Mouse (Mus musculus) gastrocnemius, adult 18-20 months (tissue): Measurements from ENCODE around the gene Rps6ka1. TPM values are rescaled to one million over a fixed set of nuclear protein-coding genes. Genes with fewer than 3 reads are reported as not detected.

Experiments
- DNase-seq: peaks from one replicate; pipeline ENCODE4 v3.0.0; 2021; ENCODE audit warnings: low spot score
- total RNA-seq, 2 experiments: library from RNA; stranded (reverse); gene quantifications; 2 replicates each; pipeline ENCODE4 v1.2.3; 2021

Rps6ka1 gene
- total RNA-seq, 2 experiments from 2014 or later = 4.8 to 5.0 TPM

DNA sequence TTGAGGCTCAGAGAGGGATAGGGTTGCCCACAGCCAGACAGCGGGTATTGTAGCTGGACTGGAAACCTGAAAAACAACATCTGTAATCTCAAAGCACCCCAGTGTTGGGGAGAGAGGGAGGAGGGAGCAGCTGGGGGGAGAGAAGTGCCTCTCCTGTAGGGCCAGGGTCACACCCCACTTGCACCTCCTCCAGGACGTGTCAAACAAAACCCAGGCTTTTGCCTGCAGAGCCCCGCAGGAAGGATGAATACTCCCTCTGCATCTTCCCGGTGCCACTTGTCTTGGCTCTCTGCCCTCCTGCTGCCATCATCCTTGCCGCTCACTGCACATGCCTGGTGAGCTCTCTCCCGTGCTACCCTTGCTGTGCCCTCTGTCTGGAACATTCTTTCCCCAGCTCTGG, 10.6 kb upstream of the Rps6ka1 start:
- DNase-seq = no peak

DNA sequence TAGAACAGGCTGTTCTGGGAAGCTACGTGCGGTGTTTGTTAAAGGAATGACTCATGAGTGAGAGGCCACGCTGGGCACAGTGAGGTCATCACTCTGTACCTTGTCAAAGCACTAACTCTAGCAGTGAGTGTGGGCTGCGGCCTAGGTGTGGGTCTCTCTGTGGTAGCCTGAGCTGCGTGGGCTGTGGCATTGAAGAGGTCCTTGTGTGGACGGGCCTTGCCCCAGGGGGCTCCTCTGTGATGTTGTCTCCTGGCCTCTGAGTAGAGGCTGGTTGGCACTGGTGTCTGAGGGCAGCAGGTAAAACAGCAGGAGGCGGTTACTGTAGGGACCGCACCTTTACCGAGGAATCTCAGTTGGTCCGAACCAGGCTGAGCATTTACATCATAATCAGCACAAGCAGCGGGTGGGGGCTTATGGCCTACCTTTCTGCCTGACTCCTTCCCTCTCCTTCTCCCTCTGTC, 9.9 kb upstream of the Rps6ka1 start:
- DNase-seq = no peak

DNA sequence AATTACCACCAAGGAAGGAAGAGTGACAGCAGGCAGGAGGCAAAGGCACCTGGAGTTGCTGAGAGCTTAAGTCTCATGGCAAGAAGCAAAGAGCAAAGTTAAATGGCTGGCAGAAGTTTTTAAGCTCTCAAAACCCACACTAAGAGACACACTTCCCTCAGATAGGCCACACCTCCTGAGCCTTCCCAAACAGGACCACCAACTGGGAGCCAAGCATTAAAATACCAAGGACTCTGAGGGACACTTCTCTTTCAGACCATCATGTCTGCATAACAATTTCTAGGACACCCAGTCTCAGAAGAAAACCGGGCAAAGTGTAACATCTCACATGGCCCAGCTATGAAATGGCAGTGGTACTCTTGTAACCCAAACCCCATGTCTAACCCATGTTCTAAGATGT, 9.4 kb upstream of the Rps6ka1 start:
- DNase-seq = no peak

DNA sequence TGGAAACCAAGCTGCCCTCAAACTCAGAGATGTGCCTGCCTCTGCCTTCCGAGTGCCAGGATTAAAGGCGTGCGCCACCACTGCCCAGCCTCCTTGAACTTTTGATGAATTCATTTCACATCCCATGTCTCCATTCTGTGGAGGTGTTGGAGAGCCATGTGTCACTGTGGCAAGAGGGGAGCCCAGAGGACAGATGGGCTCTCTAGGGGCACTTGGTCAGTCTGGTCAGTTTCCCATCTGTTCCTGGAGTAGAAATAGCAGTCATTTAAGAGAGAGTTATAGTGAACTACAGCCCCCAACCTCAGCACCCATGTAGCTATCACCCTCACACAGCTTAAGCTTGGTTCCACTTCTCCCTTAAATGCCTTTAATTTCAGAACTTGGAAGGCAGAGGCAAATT, 8.4 kb upstream of the Rps6ka1 start:
- no peak for DNase-seq

DNA sequence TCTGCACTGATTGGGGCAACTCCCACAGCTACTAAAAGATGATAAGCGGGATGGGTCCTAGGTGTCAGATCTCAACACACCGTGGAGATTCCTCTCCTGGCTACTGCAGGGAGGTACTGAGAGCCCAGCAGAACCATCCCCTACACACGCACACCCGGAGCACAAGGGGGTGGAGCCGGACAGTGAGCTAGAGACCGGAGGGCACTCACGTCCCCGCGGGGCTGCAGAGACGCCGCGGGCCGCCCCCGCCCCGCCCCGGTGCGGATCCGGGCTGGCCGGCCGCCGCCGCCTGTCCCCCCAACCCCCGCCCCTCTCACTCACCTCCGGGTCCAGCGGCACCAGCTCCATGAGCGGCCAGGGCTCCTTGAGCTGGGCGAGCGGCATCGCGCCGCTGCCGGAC, 348 bp downstream of the Rps6ka1 start:
- DNase-seq = no peak

DNA sequence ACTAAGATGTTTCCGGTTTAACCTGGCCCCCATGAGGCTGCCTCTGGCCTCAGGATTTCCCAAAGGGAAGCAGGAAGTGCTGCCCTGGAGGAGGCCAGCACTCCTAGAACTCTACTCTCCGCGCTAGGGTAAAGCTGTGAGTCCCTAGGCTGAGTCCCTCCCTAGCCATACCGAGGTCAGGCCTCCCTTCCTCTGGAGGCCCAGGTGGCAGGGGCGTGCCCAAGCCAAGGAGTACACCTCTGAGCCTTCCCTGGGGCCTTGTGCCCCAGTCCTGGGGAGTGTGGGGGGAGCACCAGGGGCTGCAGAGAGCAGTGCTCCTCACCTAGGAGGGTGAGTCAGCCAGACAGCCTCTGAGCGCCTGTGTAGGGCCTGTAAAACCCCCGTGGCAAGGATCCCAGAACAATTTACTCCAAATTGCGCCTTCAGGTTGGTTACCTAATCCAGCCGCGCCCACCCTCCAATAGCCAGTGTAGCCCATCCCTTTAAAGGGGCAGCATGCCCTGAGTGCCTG, 1.6 kb downstream of the Rps6ka1 start:
- DNase-seq = no peak

DNA sequence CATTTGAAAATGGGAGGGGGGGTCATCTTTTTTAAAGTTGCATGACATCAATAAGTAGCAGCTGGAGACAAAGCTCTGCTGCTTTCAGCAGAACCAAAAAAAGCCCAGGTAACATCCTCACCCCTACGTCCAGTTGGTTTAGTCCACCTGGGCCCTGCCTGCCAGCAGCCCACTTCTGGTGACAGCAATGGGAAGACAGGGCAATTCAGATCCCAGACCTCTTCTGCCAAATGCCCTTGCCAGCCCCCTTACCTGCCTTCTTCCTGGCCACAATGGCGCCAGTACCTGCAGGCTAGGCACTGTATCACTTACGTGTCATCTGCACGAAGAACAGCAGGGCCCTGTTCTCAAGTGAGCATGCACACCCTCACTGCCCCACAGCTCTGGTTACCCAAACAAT, 2.3 kb downstream of the Rps6ka1 start:
- DNase-seq = no peak

DNA sequence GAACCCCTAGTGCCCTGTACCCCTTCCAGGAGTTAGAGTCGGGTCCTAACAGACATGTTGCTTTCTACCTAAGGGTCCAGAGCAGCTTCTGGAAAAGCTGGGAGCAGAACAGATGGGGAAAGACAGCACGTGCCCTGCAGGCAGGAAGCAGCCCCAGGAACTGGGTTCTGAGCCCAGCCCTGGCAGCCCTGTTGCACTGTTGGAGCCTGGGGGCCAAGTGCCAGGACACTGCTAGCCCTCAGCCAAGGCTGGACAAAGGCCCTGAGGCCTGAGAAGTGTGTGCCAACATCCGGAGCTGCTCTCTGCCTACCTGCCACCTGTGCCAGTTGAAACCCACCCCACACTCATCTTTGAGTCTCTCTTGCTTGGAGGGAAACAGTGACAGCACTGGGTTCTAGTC, 2.7 kb downstream of the Rps6ka1 start:
- no peak for DNase-seq

DNA sequence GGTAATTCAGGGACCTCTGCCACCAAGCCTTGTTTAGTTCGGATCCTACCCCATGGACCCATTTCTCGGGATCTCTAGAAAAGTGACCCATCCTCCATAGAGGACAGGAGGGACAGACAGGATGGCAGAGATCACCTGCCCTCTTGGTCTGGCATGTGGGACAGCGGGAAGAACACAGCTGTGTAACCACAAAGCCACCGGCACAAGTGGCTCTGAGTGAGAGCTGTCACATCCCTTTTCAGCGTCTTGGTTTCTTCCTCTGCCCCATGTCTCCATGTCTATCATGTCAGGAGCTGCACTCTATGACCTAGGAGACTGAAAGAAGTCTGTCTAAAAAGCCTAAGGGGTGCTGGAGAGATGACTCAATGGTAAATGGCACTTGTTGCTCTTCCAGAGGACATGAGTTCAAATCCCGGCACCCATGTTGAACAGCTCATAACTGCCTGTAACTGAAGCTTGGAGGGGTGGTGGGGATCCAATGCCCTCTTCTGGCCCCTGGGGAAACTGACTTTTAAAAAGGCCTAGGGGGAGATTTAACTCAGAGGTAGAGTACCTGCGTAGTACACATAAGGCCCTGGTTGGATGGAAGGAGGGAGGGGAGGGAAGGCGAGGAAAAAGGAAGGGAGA, 3.4 kb downstream of the Rps6ka1 start:
- DNase-seq = no peak

DNA sequence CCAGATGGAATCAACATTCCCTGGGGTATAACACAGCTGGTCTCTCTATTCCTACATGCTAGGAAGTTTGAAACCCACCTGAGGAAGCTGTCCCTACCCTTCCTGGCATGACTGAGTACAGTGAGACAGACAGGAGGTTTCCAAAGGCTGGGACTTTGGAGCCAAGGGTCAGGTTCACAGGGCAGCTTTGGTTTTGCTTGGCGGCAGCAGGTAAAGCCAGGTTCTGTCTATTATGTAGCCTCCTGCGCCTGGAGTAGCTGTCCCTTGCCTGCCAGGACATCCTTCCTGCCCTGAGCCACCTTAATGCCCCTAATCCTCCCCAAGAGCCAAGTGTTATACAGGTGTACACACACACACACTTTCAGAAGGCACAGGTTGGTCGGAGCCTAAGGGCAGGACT, 5.7 kb downstream of the Rps6ka1 start:
- DNase-seq = no peak

DNA sequence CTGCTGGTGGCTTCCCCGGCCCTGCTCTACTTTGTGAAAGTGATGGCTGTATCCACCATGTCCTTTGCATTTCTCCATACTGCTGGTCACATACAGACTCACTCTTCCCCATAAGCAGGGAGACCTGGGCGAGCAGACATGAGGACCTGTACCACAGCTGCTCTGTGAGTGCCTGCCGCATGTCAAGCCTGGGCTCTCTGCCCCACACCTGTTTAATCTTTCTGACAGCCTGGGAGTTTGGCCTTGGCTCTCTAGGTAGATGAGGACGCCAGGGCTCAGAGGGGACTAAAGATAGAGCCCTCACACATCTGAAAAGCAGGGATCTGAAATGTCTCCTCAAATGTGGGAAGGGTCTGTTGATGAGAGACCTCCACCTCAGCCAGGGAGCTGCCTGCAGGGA, 6.2 kb downstream of the Rps6ka1 start:
- DNase-seq = peak; percentile 58

DNA sequence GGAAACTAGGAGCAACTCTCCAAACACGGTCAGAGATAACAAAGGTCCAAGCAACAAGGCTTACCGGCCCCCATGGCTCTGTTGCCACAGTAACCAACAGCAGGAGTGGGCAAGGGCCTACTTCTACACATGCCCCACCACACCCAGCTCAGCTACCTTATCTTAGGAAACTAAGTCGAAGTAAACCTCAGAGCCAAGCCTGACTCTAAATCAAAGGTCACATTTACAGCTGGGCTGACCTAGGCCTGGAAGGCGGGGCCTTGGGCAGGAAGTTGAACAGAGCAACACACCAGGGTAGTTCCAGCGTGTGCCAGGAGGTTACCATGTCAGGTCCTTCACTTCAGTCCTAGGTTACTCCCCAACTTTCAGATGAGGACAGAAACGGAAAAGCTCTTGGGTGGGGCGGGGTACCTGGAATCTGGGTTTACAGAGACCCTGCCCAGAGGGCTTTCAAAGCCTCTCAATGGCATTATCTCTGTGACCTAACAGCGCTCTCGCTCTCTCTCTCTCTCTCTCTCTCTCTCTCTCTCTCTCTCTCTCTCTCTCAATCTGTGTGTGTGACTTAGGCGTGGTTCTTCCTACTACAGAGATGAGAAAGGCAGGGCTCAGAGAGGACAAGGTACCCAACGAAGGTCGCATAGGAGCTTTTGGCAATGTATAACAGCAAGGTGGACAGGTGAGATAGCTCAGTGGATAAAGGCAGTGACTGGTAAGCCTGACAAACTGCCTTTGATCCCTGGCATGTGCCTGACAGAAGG, 8.3 kb downstream of the Rps6ka1 start:
- no peak for DNase-seq

DNA sequence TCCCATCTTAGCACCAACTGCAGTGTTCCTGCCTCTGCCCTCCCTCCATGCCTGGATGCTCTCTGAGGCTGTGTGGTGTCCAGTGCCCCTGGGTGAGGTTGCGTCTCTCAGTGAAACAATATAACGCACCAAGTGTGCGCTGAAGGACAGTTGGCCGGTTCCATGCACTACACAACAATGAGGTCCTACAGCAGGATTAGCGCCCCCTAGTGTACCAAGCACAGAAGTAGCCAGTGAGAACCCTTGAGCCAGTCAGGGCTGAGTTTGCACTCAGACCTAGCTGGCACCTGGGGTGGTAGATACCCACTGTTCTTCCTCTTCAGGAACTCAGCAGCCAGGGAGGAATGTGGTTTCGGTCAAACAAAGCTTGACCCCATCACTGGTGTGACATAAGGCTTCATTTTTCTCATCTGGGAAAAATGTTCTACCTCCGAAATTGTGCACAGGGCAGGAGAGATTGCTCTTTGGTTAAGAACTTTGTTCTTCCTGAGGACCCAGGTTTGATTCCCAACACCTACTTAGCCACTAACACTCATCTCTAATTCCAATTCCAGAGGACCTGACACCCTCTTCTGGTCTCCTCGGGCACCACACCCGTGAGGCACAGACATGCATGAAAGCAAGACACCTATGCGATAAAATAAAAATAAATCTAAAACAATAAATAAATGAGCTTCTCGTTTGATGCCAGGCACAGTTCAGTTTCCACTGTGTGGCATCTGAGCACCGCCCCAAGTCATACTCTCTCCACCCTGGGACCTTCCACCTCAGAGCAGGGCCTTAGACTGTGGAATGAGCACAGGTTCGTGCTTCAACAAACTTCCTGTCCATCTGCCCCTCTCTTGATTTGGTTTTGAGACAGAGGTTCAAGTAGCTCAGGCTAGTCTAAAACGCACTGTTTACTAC, 9.5 kb downstream of the Rps6ka1 start:
- no peak for DNase-seq

DNA sequence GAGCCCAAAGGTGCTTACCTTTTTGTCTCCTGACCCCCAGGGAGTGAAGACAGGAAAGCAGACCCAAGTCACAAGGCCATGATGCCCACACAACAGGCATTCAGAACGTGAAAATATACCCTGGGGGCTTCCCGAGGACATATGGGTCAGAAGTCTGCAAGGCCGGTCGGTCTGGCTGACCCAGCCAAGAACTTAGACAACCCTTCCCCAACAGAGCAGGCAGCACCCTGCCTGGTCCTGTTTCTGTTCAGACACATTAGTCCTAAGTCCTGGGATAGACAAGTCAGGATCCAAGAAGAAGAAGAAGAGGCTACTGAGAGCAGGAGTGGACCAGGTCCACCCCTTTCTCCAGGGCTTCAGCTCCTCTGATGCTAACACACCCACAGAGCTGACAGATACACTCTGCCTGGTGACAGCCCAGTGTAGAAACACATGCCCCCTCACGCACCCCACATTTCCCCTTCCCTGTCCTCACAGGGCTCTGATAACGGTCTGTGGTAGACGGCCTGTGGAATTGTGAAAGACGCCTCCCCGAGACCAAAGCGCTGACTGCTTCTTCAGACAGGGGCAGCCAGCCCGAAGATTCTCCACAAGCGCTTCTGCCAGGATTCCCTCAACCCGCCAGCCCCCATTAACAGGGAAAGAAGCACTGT, 12.6 kb downstream of the Rps6ka1 start:
- DNase-seq = no peak

DNA sequence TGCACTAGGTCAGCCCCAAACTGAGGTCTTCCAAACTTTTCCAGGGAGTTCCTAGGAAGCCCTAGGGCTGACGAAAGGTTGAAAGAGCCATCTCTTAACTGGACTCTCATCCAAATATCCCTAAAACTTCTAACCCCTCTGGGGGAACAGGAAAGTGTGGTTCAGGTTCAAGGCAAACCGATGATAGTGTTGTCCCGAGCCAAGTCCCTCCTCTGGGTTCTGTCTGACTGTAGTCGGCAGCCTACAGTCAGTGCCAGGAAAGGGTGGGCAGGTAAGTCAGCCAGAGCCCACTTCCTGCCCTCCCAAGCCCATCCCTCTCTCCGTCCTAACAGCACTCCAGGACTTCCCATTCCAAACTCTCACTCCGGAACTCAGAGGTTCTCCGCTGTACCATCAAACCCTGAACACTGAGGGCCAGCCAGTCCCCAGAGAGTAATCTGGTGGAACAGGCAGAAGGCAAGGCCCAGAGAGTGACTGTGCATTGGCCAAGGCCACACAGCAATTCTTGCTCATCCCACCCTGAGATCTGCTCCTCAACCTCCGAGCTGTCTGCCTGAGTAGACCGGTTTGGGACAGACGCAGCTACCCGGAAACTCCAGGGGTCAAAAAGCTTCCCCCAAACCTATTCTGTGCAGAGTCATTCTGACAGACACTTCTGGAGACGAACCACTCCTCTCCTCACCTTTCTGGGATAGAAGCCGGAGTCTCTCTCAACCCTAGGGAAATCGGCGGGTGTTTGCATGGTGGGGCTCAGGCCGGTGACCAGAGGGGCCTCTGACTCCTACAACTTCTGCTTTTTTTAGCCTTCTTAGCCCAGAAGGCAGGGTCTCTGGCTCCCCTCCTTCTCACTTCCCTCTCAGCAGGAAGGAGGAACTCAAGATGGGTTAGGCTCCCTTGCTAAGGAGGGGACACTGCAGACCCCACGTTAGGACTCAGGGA, 13.4 kb downstream of the Rps6ka1 start:
- no peak for DNase-seq

DNA sequence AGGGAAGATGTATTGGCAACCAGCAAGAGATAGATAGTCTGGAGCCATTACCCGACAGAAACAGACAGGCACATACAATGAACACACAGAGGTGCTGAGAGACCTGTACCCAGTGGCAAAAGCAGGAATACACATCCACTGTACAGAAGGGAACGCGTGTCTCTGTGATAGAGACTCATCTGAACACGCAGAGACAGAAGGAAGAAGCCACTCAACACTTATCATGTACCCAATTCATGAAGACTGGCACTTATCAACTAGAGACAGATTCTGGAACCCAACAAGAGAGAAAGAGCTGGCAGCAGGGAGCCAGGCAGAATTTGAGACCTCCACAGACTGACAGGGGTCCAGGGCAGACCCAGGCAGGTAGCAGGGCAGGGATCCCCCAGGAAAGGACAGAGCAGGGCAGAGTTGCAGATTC, 14.2 kb downstream of the Rps6ka1 start:
- no peak for DNase-seq

DNA sequence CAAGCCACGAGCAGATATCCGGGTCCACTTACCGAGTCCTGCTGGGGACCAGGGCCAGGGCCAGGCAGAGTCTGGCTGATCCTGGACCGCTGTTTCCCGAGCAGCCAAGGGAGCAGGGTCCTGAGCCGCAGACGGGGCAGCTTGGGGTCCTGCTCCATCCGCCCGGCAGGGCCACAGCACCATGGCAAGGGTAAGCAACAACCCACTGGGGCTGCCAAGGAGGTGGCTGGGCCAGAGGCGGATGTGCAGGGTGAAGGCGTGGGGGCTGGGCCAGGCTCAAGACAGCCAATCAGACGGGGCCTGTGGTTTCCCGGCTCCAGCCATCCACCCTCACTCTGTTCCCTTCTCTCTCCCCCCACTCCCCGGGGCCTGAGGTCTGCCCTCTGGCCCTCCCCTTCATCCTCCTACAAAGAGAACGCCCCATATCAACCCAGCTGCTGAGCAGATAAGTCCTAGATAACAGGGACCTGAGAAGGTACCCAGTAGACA, 14.7 kb downstream of the Rps6ka1 start:
- DNase-seq = peak; percentile 17

DNA sequence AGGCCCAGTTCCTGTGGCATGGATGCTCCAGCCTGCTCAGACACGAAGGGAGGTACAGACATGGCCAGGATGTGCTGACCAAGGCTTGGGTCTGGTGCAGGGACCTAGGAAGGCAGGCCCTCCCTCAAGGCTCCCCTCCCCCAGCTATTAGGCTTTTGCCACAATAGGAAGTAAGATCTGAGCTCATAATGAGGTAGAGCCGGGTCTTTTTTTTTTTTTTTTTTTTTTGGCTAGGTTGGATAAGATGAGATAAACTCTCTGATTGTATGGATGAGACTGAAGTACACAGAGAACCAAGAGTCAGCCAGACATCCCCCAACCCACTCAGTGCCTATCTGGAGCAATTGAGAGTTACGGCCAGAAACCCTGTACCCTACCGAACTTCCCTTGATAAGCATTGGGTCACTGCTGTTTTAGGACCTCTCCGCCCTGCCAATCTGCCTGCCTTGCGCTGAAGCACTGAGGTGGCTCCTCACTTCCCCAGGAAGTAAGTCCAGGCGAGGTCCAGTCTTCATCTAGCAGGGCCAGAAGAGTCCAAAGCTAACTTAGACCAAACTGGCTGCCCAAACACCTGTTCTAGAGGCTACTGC, 15.3 kb downstream of the Rps6ka1 start:
- DNase-seq = peak; percentile 43

DNA sequence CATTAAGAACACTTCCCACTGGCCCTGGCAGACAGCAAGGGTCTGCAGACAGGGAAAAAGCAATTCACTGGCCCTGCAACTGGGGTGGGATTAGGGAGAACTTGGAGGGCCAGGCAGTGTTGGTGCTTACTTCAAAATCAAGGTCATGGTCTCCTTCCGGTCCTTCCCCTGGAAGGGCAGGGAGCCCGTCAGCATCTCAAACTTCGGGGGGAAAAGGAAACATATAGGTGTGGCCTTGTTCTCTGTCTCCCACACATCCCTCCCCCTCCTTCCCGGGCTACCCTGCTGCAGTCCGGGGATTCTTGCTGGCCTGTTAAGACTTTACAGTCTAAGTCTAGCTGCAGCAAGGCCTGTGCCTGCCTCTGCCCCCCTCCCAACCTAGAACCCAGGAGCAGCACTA, 22.4 kb downstream of the Rps6ka1 start:
- no peak for DNase-seq
